Mouse (Mus musculus) liver, postnatal 0 days (tissue): ENCODE measurements around the gene 4833427G06Rik. TPM values are rescaled to one million over a fixed set of nuclear protein-coding genes. Genes with fewer than 3 reads are reported as not detected.

Experiments used
- ATAC-seq: fragments of 200-750 bp; cut with Nextera tagmentation; 2 replicates; pipeline ENCODE4 v1.8.0; 2017; ENCODE audit warnings: mild to moderate bottlenecking, moderate library complexity
- DNase-seq: peaks from one replicate; pipeline ENCODE4 v3.0.0-alpha.2; 2016
- H3K27ac ChIP-seq: fragments of 300-500 bp; sonication (generic); 2 replicates; pipeline ENCODE4 v1.5.1; 2014; ENCODE audit warnings: antibody characterized with exemption, moderate library complexity, mild to moderate bottlenecking, low read depth
- H3K27me3 ChIP-seq: fragments of 300-500 bp; sonication (generic); 2 replicates; pipeline ENCODE4 v1.6.1; 2014; ENCODE audit warnings: low read length, control low read depth, mixed read lengths; ENCODE audit not compliant: insufficient read depth
- H3K36me3 ChIP-seq: fragments of 300-500 bp; sonication (generic); replicated peaks from 2 replicates; pipeline ENCODE4 v1.6.1; 2014; ENCODE audit warnings: mild to moderate bottlenecking, control low read depth, low read length, moderate library complexity, mixed read lengths; ENCODE audit not compliant: insufficient read depth
- H3K4me1 ChIP-seq: fragments of 300-500 bp; sonication (generic); 2 replicates; pipeline ENCODE4 v1.6.1; 2014; ENCODE audit warnings: antibody characterized with exemption, mild to moderate bottlenecking, control low read depth; ENCODE audit not compliant: insufficient read depth
- H3K4me2 ChIP-seq: fragments of 300-500 bp; sonication (generic); 2 replicates; pipeline ENCODE4 v1.6.1; 2014; ENCODE audit warnings: low read depth, mild to moderate bottlenecking, low read length, moderate library complexity, mixed read lengths
- H3K4me3 ChIP-seq: fragments of 300-500 bp; sonication (generic); 2 replicates; pipeline ENCODE4 v1.5.1; 2014; ENCODE audit warnings: low read depth, low read length
- H3K9ac ChIP-seq: fragments of 300-500 bp; sonication (generic); replicated peaks from 2 replicates; pipeline ENCODE4 v1.6.1; 2014; ENCODE audit warnings: mild to moderate bottlenecking, moderate library complexity
- H3K9me3 ChIP-seq: fragments of 300-500 bp; sonication (generic); 2 replicates; pipeline ENCODE4 v1.6.1; 2016; ENCODE audit warnings: mild to moderate bottlenecking, control low read depth, low read length, mixed read lengths
- CTCF ChIP-seq: sonication (generic); IDR thresholded peaks from 2 replicates; pipeline ENCODE4 v1.5.1; 2016; ENCODE audit warnings: antibody characterized with exemption, low read depth
- EP300 ChIP-seq: IDR thresholded peaks from 2 replicates; pipeline ENCODE4 v1.6.1; 2016; ENCODE audit warnings: antibody characterized with exemption, low read depth, mild to moderate bottlenecking
- WGBS: fragments of 180-500 bp; shearing (Covaris S2); extraction: QIAGEN DNeasy Blood & Tissue Kit; methylation state at CpG from one replicate; pipeline ENCODE4 v1.1.7; 2014; ENCODE audit not compliant: insufficient replicate concordance; 5-methylcytosine and 5-hydroxymethylcytosine counted together
- polyA plus RNA-seq: library from polyadenylated mRNA; unstranded; fragments of >200 nt; fragmentation: Nextera tagmentation; extraction: Ambion mirVana; gene quantifications from 2 replicates; pipeline ENCODE4 v1.2.1, GENCODE M21; 2015

Gene 4833427G06Rik
- polyA plus RNA-seq, 1 experiment from 2014 or later: not detected

DNA sequence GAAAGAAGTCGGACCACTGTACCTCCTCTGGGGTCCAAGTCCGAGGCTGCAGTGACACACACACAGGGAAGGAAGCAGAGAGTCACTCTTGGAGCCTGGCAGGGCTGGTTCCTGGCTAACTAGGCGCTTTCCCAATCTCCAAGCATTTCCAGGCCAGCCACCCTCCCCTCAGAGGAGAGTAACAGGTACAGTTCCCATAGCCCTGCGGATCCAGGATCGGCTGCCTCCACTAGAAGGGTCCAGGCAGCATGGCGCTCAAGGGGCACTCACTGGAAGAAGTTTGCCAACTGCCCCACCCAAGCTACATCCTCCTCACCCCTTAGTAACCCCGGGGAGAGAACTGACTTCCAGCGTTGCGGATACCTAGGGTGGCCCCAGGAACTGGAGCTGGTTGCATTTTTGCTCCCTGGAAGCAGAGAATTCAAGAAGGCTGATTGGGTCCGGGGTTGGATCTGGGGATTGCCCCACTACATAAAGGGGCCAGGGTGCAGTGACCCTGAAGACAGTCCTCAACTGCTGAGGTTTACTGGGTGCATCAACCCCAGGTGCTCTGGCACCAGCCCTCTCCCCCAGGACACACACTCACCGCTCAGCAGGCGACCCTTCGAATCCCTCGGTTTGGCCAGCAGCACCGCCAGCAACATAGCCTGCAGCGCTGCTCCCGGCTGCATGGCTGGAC is 25.4 kb downstream of the 4833427G06Rik start:
- peak; percentile 24 for DNase-seq
- Histone ChIP-seq H3K9ac (peak overlapping the region; percentile 31), H3K9me3 (no peaks in the 10 kb centered on the region), H3K27me3 (no peaks in the 10 kb centered on the region), H3K36me3 (no peaks in the 10 kb centered on the region), H3K4me2 (peak overlapping the region; percentile 74), H3K27ac (0 out of 2 replicates have a peak overlapping the region, but pooled peaks have one; percentile 18), H3K4me3 (peak overlapping the region; percentile 38), H3K4me1 (peaks cover 9% of the 10 kb centered on the region)
- peak; percentile 31; the same call in 1 of the 2 replicates for ATAC-seq
- under 1% methylated on average over 17 of the region's 17 CpGs for WGBS
- TF ChIP-seq EP300: no peak
- no peak for TF ChIP-seq CTCF

DNA sequence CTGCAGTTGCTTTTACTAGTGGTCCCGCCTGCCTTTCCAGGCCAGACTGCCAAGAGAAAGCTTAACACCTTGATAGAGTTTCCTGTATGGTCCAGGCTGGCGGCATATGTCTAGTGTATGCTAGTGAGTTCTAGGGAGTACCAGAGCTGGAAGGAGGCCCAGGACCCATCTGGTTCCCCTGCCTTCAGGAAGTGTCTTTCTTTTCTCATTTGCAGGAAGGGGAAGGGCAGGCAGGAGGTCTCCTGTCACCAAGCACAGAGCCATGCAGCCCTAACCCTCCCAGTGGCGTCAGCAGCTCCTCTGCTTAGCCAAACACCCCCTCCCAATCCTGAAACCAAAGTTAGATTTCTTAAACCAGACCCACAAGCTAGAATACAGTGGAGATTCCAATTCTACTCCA is 26.1 kb downstream of the 4833427G06Rik start:
- no peaks in the 10 kb centered on the region for H3K27me3 ChIP-seq
- ATAC-seq (no peak), DNase-seq (no peak)
- no peaks in the 10 kb centered on the region for H3K36me3 ChIP-seq
- H3K9me3 ChIP-seq: no peaks in the 10 kb centered on the region
- H3K9ac ChIP-seq: no peak overlapping the region
- peak overlapping the region; percentile 38; the same call in 1 of the 2 replicates for H3K4me3 ChIP-seq
- WGBS: 32% methylated on average over 3 of the region's 3 CpGs
- no peak for TF ChIP-seq EP300
- TF ChIP-seq CTCF: no peak
- no peak overlapping the region for H3K27ac ChIP-seq
- H3K4me1 ChIP-seq: peaks cover 9% of the 10 kb centered on the region
- H3K4me2 ChIP-seq: peak overlapping the region; percentile 74

DNA sequence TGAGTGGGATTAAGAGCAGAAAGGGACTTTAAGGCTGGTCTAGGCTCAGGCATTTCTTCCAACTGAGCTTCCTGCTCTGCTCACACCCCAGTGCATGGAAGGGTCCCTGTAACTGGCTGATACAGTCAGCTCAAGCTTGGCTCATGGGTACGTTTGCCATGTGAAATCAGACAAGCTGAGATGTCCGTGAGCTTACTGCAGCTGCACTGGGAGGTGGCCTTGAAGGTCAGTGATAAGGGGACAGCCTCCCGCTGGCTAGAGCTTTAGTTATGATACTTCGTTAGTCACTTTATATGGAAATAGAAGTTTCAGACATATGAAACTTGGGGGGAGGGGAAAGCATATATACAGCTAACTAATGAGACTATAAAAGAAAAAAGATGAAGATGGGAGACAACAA is 31.1 kb downstream of the 4833427G06Rik start:
- no peaks in the 10 kb centered on the region for H3K4me1 ChIP-seq
- no peaks in the 10 kb centered on the region for H3K36me3 ChIP-seq
- no peaks in the 10 kb centered on the region for H3K9me3 ChIP-seq
- WGBS: 42% methylated on average over 4 of the region's 4 CpGs
- H3K27me3 ChIP-seq: no peaks in the 10 kb centered on the region
- no peak overlapping the region for H3K4me2 ChIP-seq
- no peak for DNase-seq
- no peak overlapping the region for H3K9ac ChIP-seq
- no peak for ATAC-seq
- TF ChIP-seq CTCF (no peak), EP300 (no peak)
- no peak overlapping the region for H3K27ac ChIP-seq
- no peak overlapping the region for H3K4me3 ChIP-seq

GRCm38 (mm10) chr9:51068202-51068601 is 33.7 kb downstream of the 4833427G06Rik start:
- no peak for TF ChIP-seq CTCF
- no peak for TF ChIP-seq EP300
- Histone ChIP-seq H3K27me3 (no peaks in the 10 kb centered on the region), H3K4me3 (no peak overlapping the region), H3K4me1 (no peaks in the 10 kb centered on the region), H3K27ac (no peak overlapping the region), H3K9ac (no peak overlapping the region), H3K9me3 (no peaks in the 10 kb centered on the region), H3K36me3 (no peaks in the 10 kb centered on the region), H3K4me2 (no peak overlapping the region)
- WGBS: 59% methylated on average over 3 of the region's 3 CpGs
- DNase-seq (no peak), ATAC-seq (no peak)

DNA sequence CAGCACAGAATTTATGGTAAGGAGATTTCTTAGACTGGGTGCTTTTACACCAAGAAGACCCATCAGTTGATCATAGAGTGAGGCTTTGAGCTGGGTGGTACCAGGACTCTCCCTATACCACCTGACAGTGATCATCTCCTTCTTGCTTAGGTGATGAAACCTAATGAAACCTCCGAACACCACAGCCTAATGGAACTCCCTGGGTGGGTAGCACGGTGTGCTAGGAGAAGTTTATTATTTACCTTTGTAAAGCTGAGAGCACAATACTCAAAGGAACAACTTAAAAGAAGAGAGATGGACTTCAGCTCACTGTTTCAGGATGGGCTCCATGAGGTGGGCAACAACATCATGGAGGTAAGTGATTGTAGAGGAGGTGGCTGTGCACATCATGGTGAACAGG is 41.3 kb downstream of the 4833427G06Rik start, which contains the start of gene Btg4:
TSS of gene Btg4 (plus strand) at position 301 of the 400 bp plus-strand sequence.
- ATAC-seq (no peak), DNase-seq (no peak)
- H3K9me3 ChIP-seq: no peaks in the 10 kb centered on the region
- TF ChIP-seq CTCF (no peak), EP300 (no peak)
- no peak within 1 kb of the TSS for H3K4me3 ChIP-seq
- no peaks in the 10 kb centered on the region for H3K36me3 ChIP-seq
- no peak within 1 kb of the TSS for H3K9ac ChIP-seq
- WGBS: 83% methylated on average over 2 of the region's 2 CpGs
- no peak within 1 kb of the TSS for H3K27ac ChIP-seq
- H3K27me3 ChIP-seq: no peaks in the 10 kb centered on the region
- H3K4me2 ChIP-seq: no peak within 1 kb of the TSS
- no peaks in the 10 kb centered on the region for H3K4me1 ChIP-seq

DNA sequence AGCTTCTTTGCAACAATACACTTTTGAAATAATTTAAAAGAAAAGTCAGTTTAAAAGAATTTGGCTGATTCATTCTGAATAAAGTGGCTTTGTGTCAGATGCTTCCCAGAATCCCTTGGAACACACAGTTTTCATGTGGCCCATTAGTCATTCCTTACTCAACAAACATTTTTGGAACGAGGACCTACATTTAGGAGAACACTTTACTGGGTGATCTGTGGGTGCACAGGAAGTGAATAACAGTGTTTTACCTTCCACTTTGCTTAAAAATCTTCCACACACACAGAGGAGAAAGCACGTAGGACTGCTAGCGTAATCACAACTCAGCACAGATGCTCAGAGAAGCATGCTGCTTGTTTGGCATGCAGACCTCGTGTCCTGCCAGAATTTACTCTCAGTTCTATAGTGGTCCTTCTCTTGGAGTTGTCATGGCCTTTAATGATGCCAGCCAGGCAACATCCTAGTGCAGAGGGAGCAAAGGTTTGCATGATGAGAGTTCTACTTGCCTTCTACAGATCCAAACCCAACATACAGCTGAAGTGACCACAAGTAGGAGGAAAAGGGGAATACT is 42.8 kb downstream of the 4833427G06Rik start:
- no peak overlapping the region for H3K4me2 ChIP-seq

More for the DNA sequence above, 42.8 kb downstream of the 4833427G06Rik start:
- 81% methylated on average over 4 of the region's 4 CpGs for WGBS
- Histone ChIP-seq H3K27ac (no peak overlapping the region), H3K4me1 (no peaks in the 10 kb centered on the region), H3K4me3 (no peak overlapping the region), H3K9me3 (no peaks in the 10 kb centered on the region), H3K27me3 (no peaks in the 10 kb centered on the region), H3K36me3 (no peaks in the 10 kb centered on the region), H3K9ac (no peak overlapping the region)
- TF ChIP-seq EP300: no peak
- TF ChIP-seq CTCF: no peak
- ATAC-seq (no peak), DNase-seq (no peak)
